Mouse (Mus musculus) brain, embryonic 14.5 days (tissue): Measurements from ENCODE around the gene Ttc9b.

Experiments used
- CTCF ChIP-seq: fragments of 200-500 bp; IDR thresholded peaks from 2 replicates; pipeline ENCODE4 v1.5.1; 2012; ENCODE audit warnings: inconsistent platforms, mild to moderate bottlenecking, moderate library complexity, borderline replicate concordance; ENCODE audit not compliant: insufficient read depth, insufficient read length; ENCODE audit errors: extremely low read depth
- POLR2A ChIP-seq: fragments of 200-500 bp; IDR thresholded peaks from 2 replicates; pipeline ENCODE4 v1.6.1; 2012; ENCODE audit warnings: mild to moderate bottlenecking, inconsistent platforms, borderline replicate concordance; ENCODE audit not compliant: poor library complexity, insufficient read depth, insufficient read length, severe bottlenecking; ENCODE audit errors: extremely low read depth

- TF ChIP-seq CTCF (no peak), POLR2A (no peak)
Measured at GRCm38 (mm10) chr7:27685220-27685619, 31.5 kb downstream of the Ttc9b start.
